Mouse (Mus musculus) lung, postnatal 0 days (tissue): ENCODE data around the gene Dqx1.

Experiments
- CTCF ChIP-seq: IDR thresholded peaks from 2 replicates; pipeline ENCODE4 v1.5.1; 2016; ENCODE audit warnings: antibody characterized with exemption, mild to moderate bottlenecking
- EP300 ChIP-seq: IDR thresholded peaks from 2 replicates; pipeline ENCODE4 v1.6.1; 2016; ENCODE audit warnings: antibody characterized with exemption, mild to moderate bottlenecking, control low read depth

- no peak for TF ChIP-seq CTCF
- no peak for TF ChIP-seq EP300
These were observed 44.2 kb upstream of the Dqx1 start for GRCm38 (mm10) chr6:83013444-83013843.
